Mouse (Mus musculus) myocyte (in vitro differentiated cells): ENCODE measurements around the gene Gm20388. TPM values are rescaled to one million over a fixed set of nuclear protein-coding genes. Genes with fewer than 3 reads are reported as not detected.

ENCODE experiments used
- H3K27me3 ChIP-seq: one replicate; pipeline ENCODE4 v1.6.1; 2011; ENCODE audit not compliant: control insufficient read depth, insufficient read depth, insufficient read length
- H3K36me3 ChIP-seq: one replicate; pipeline ENCODE4 v1.6.1; 2011; ENCODE audit not compliant: control insufficient read depth, insufficient read depth
- H3K4me2 ChIP-seq: one replicate; pipeline ENCODE4 v1.6.1; 2011; ENCODE audit warnings: low read depth, control low read depth
- H3K4me3 ChIP-seq: one replicate; pipeline ENCODE4 v1.5.1; 2011; ENCODE audit warnings: mild to moderate bottlenecking, control low read depth, moderate library complexity
- H3K79me2 ChIP-seq: one replicate; pipeline ENCODE4 v1.6.1; 2011; ENCODE audit not compliant: control insufficient read depth, insufficient read depth
- H3ac ChIP-seq: one replicate; pipeline ENCODE4 v1.6.1; 2011; ENCODE audit not compliant: control insufficient read depth, insufficient read length
- CEBPB ChIP-seq: IDR thresholded peaks from 2 replicates; pipeline ENCODE4 v1.6.1; 2011; ENCODE audit warnings: mild to moderate bottlenecking, moderate library complexity; ENCODE audit not compliant: poor library complexity, insufficient read depth, severe bottlenecking
- E2F4 ChIP-seq: IDR thresholded peaks from one replicate; pipeline ENCODE4 v1.6.1; 2011; ENCODE audit warnings: mild to moderate bottlenecking, control low read depth, moderate library complexity; ENCODE audit not compliant: insufficient read depth
- MAX ChIP-seq: IDR thresholded peaks from one replicate; pipeline ENCODE4 v1.6.1; 2011; ENCODE audit warnings: low read depth, mild to moderate bottlenecking, control low read depth
- MYOD1 ChIP-seq, 3 experiments: IDR thresholded peaks; one replicate each; pipeline ENCODE4 v1.6.1; 2011; ENCODE audit warnings: control low read depth in 2 of 3, low read depth in 2 of 3, mild to moderate bottlenecking in 2 of 3, moderate library complexity in 1 of 3; ENCODE audit not compliant: insufficient read length in 2 of 3, control insufficient read depth in 1 of 3
- MYOG ChIP-seq, 3 experiments: IDR thresholded peaks; one replicate each; pipeline ENCODE4 v1.6.1; 2011; ENCODE audit warnings: control low read depth in 2 of 3, low read depth in 2 of 3, mild to moderate bottlenecking in 2 of 3; ENCODE audit not compliant: insufficient read length in 2 of 3, control insufficient read depth in 1 of 3, insufficient read depth in 1 of 3
- POLR2A ChIP-seq: IDR thresholded peaks from one replicate; pipeline ENCODE4 v1.6.1; 2011; ENCODE audit warnings: low read depth, mild to moderate bottlenecking, control low read depth, moderate library complexity; ENCODE audit not compliant: insufficient read length
- POLR2AphosphoS2 ChIP-seq: IDR thresholded peaks from one replicate; pipeline ENCODE4 v1.6.1; 2011; ENCODE audit warnings: low read depth, control low read depth; ENCODE audit not compliant: insufficient read length
- REST ChIP-seq: IDR thresholded peaks from one replicate; pipeline ENCODE4 v1.6.1; 2011; ENCODE audit warnings: mild to moderate bottlenecking, control low read depth, moderate library complexity; ENCODE audit not compliant: insufficient read depth, insufficient read length
- SRF ChIP-seq: IDR thresholded peaks from one replicate; pipeline ENCODE4 v1.6.1; 2011; ENCODE audit warnings: low read depth; ENCODE audit not compliant: control insufficient read depth, insufficient read length
- TCF12 ChIP-seq: IDR thresholded peaks from one replicate; pipeline ENCODE4 v1.6.1; 2011; ENCODE audit warnings: mild to moderate bottlenecking, control low read depth; ENCODE audit not compliant: poor library complexity, insufficient read depth, severe bottlenecking
- TCF3 ChIP-seq: IDR thresholded peaks from one replicate; pipeline ENCODE4 v1.6.1; 2011; ENCODE audit warnings: low read depth, control low read depth; ENCODE audit not compliant: insufficient read length
- USF1 ChIP-seq: IDR thresholded peaks from one replicate; pipeline ENCODE4 v1.6.1; 2011; ENCODE audit warnings: low read depth, mild to moderate bottlenecking, control low read depth, moderate library complexity
- polyA plus RNA-seq: library from polyadenylated mRNA; unstranded; fragments of >200 nt; fragmentation: generic; extraction: Trizol; gene quantifications from one replicate; pipeline ENCODE4 v1.2.1, GENCODE M21; 2012; ENCODE audit warnings: missing spikeins

Gene Gm20388
- polyA plus RNA-seq, 1 experiment, result 15.3 TPM

DNA sequence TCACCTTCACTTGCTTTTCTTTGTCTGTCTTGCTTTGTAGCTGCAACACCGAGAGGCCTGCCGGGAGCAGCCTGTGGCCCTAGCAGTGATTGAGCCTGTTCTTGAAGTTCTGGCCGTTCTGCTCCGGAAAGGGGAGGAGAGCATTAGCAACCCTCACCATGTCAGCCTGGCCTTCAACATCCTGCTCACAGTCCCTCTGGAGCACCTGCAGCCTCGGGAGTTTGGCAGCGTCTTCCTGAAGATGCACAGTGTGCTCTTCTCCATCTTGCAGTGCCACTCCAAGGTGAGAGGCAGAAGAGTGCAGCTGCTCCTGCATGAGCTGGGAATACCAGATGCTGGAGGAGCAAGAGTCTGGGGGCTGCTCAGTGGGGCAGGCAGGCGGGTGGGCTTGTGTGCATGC lies 4127.5 kb downstream of the Gm20388 start:
- Histone ChIP-seq H3K79me2 (no peaks in the 10 kb centered on the region), H3K36me3 (peaks cover 25% of the 10 kb centered on the region), H3K4me2 (no peak overlapping the region), H3ac (no peak overlapping the region), H3K4me3 (no peak overlapping the region), H3K27me3 (no peaks in the 10 kb centered on the region)
- no peak for TF ChIP-seq MYOD1 (IDR thresholded peaks at IDR 0.05; ENCODE audit: control insufficient read depth in 1 of 3, insufficient read length in 2 of 3, low read depth in 2 of 3)
- TF ChIP-seq TCF3, result no peak

DNA sequence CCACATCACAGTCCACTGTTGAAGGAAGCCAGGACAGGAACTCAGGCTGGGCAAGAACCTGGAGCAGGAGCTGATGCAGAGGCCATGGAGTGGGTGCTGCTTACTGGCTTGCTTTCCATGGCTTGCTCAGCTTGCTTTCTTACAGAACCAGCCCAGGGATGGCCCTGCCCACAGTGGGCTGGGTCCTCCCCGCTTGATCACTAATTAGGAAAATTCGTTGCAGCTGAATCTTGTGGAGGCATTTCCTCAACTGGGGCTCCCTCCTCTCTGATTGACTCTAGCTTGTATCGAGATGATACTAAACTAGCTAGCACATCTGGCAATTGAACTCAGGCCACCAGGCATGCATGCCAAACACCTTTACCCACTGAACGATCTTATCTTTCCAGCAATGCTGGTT lies 4128.7 kb downstream of the Gm20388 start:
- Histone ChIP-seq H3K27me3 (no peaks in the 10 kb centered on the region), H3K4me2 (no peak overlapping the region)
- TF ChIP-seq E2F4 (no peak), MYOD1 (IDR thresholded peaks at IDR 0.05; ENCODE audit: control insufficient read depth in 1 of 3, insufficient read length in 2 of 3, low read depth in 2 of 3) (no peak), TCF3 (no peak), MYOG (IDR thresholded peaks at IDR 0.05; ENCODE audit: control insufficient read depth in 1 of 3, insufficient read depth in 1 of 3, insufficient read length in 2 of 3, low read depth in 2 of 3) (no peak), POLR2AphosphoS2 (no peak), POLR2A (no peak), TCF12 (no peak), REST (no peak), CEBPB (no peak), MAX (no peak), USF1 (no peak), SRF (no peak)

DNA sequence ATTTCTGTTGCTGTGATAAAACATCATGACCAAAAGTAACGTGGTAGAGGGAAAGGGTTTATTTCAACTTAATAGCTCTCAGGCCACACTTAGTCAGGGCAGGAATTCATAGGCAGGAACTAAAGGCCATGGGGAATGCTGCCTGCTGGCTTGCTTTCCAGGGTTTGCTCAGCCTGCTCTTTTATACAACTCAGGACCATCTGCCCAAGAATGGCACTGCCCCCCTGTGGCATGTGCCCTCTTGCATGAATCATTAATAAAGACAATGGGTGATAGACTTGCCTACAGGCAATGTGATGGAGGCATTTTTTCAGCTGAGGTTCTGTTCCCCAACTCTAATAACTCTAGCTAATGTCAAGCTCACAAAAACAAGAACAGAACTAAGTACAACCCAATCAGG lies 4131.6 kb downstream of the Gm20388 start:
- Histone ChIP-seq H3ac (no peak overlapping the region), H3K27me3 (no peaks in the 10 kb centered on the region), H3K4me3 (no peak overlapping the region), H3K4me2 (no peak overlapping the region), H3K36me3 (peaks cover 32% of the 10 kb centered on the region), H3K79me2 (no peaks in the 10 kb centered on the region)
- TF ChIP-seq REST (no peak), TCF3 (no peak), POLR2AphosphoS2 (no peak), MYOG (IDR thresholded peaks at IDR 0.05; ENCODE audit: control insufficient read depth in 1 of 3, insufficient read depth in 1 of 3, insufficient read length in 2 of 3, low read depth in 2 of 3) (no peak), TCF12 (no peak), SRF (no peak), MYOD1 (IDR thresholded peaks at IDR 0.05; ENCODE audit: control insufficient read depth in 1 of 3, insufficient read length in 2 of 3, low read depth in 2 of 3) (no peak)

More for the DNA sequence above, 4128.7 kb downstream of the Gm20388 start:
- no peak overlapping the region for H3K4me3 ChIP-seq
- H3ac ChIP-seq, result no peak overlapping the region
- no peaks in the 10 kb centered on the region for H3K79me2 ChIP-seq
- peaks cover 31% of the 10 kb centered on the region for H3K36me3 ChIP-seq

DNA sequence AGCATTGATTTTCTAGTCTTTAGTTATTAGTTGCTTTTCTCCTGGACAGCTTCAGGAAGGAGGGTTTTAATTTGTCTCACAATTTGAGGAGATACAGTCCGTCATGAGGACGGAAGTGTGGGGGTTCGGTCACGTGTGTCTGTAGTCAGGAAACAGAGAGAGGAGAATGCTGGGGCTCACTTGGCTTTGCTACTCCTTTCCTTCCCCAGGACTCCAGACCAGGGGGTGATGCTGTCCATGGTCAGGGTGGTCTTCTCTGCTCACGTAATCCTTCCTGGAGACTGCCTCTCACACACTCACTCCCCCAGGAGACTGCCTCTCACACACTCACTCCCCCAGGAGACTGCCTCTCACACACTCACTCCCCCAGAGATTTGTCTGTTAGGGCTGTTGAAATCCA lies 4133.8 kb downstream of the Gm20388 start:
- H3K4me2 ChIP-seq, result no peak overlapping the region
- no peak overlapping the region for H3K4me3 ChIP-seq
- H3K79me2 ChIP-seq, result no peaks in the 10 kb centered on the region
- no peak for TF ChIP-seq MYOG (IDR thresholded peaks at IDR 0.05; ENCODE audit: control insufficient read depth in 1 of 3, insufficient read depth in 1 of 3, insufficient read length in 2 of 3, low read depth in 2 of 3)
- no peak for TF ChIP-seq USF1
- no peak for TF ChIP-seq CEBPB
- no peak for TF ChIP-seq REST
- no peak for TF ChIP-seq SRF
- no peak for TF ChIP-seq TCF3
- TF ChIP-seq POLR2A, result no peak
- no peaks in the 10 kb centered on the region for H3K27me3 ChIP-seq
- no peak overlapping the region for H3ac ChIP-seq
- H3K36me3 ChIP-seq, result peaks cover 25% of the 10 kb centered on the region

DNA sequence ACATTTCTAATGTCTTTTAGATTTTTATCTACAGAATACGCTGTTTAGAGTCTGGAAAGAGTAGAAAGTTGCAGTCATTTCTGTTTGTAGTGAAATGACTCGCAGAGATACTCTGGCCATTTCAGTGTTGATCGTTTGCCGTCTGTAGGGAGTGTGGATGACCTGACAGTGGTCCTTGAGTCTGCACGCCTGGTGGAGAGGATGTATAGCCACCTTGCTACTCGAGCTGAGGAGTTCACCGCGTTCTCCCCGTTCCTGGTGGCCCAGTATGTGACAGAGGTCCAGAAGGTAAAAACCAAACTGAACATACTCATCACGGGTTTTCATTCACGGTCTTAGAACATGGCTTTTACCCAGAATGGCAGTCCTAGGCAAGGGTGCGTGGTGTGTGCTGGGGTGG lies 4134.3 kb downstream of the Gm20388 start:
- no peak overlapping the region for H3ac ChIP-seq
- no peak overlapping the region for H3K4me3 ChIP-seq
- TF ChIP-seq USF1 (no peak), E2F4 (no peak), MYOD1 (IDR thresholded peaks at IDR 0.05; ENCODE audit: control insufficient read depth in 1 of 3, insufficient read length in 2 of 3, low read depth in 2 of 3) (no peak), POLR2A (no peak), REST (no peak), TCF3 (no peak), POLR2AphosphoS2 (no peak), MYOG (IDR thresholded peaks at IDR 0.05; ENCODE audit: control insufficient read depth in 1 of 3, insufficient read depth in 1 of 3, insufficient read length in 2 of 3, low read depth in 2 of 3) (no peak)

DNA sequence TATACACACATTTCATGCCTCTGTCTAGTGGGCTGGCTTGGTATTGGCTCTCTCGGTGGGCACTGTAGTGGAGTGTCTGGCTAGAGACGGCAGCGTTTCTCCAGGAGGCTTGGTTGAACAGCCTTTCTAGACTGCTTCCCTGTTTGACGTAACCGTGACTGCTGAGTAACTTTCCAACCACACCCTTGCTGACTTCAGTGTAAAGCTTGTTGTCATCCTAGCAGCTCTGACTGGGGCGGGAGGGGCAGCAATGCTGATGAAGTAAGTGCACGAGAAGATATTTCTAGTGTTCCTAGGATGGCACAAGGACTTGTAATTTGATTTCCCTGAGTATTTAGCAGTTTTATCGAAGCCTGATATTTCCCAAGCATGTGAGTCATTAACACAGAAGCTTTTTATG lies 4135.2 kb downstream of the Gm20388 start:
- Histone ChIP-seq H3K4me3 (no peak overlapping the region), H3K36me3 (peaks cover 30% of the 10 kb centered on the region), H3K4me2 (no peak overlapping the region), H3K27me3 (no peaks in the 10 kb centered on the region), H3ac (no peak overlapping the region), H3K79me2 (no peaks in the 10 kb centered on the region)
- TF ChIP-seq TCF3 (no peak), REST (no peak), POLR2A (no peak), MAX (no peak), SRF (no peak), TCF12 (no peak), USF1 (no peak), MYOG (IDR thresholded peaks at IDR 0.05; ENCODE audit: control insufficient read depth in 1 of 3, insufficient read depth in 1 of 3, insufficient read length in 2 of 3, low read depth in 2 of 3) (no peak), CEBPB (no peak), POLR2AphosphoS2 (no peak), E2F4 (no peak), MYOD1 (IDR thresholded peaks at IDR 0.05; ENCODE audit: control insufficient read depth in 1 of 3, insufficient read length in 2 of 3, low read depth in 2 of 3) (no peak)

More for the DNA sequence above, 4134.3 kb downstream of the Gm20388 start:
- no peaks in the 10 kb centered on the region for H3K27me3 ChIP-seq
- no peaks in the 10 kb centered on the region for H3K79me2 ChIP-seq
- peaks cover 30% of the 10 kb centered on the region for H3K36me3 ChIP-seq
- no peak overlapping the region for H3K4me2 ChIP-seq
